Mouse (Mus musculus) heart, adult 2 months (tissue): ENCODE measurements around the gene Usb1.

ENCODE experiments used
- CTCF ChIP-seq: fragments of 200-600 bp; IDR thresholded peaks from 2 replicates; pipeline ENCODE4 v1.8.1; 2022; ENCODE audit warnings: antibody characterized with exemption, mild to moderate bottlenecking, moderate library complexity
- POLR2A ChIP-seq: fragments of 200-500 bp; IDR thresholded peaks from 2 replicates; pipeline ENCODE4 v1.6.1; 2011; ENCODE audit warnings: mild to moderate bottlenecking, low read depth, low read length, control low read depth; ENCODE audit not compliant: insufficient read depth

DNA sequence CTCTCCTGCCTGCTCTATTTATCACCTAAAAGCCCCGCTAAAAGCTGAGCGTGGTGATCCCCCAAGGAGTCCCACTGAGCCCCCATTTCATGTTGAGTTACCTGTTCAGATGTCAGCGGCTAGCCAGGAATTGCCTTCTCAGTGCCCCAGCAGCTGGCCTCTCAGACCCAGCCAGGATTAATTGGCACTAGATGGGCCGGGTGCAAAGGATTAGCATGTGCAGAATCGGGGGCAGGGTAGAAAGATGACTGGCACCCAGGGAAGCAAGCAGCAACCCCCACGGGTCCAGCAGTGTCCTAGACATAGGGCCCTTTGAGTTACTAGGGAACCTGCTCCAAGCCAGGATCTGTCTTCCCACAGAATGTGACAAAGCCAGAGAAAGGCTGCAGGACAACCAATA lies 25.7 kb upstream of the Usb1 start, which contains the start of gene Cngb1:
- TF ChIP-seq POLR2A (no peak), CTCF (no peak)
